Mouse (Mus musculus) spleen, postnatal 14 days (tissue): ENCODE results near the gene Tmem170b.

Source experiments
- DNase-seq, 2 experiments: peaks; one replicate each; pipeline ENCODE4 v3.0.0; 2021 to 2022; ENCODE audit warnings: low spot score in 2 of 2

Tmem170b gene

GRCm38 (mm10) chr13:41614539-41614938 is 8.8 kb downstream of the Tmem170b start:
- DNase-seq, result no peak

GRCm38 (mm10) chr13:41614982-41615381 is 9.3 kb downstream of the Tmem170b start:
- DNase-seq, result no peak

DNA sequence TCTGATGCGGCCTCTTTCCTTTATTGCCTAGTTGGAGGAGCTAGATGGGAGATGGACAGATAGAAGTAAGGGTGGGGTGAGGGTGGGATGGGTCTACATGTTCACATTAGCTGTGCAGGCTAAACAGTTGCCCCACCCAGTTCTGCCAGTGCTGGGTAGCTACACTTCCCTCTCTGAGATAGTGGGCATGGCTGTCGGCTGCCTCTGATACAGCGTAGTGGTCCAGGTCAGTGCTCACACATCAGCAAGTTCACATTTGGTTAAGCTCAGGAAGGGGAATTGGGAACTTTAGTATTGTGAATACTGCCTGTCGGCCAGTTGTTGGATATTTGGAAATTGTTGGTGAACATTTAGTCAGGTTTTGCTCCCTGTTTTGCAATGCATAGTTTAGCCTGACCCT is 13.8 kb downstream of the Tmem170b start:
- DNase-seq, result no peak

GRCm38 (mm10) chr13:41620132-41620531 is 14.4 kb downstream of the Tmem170b start:
- DNase-seq, result no peak

- DNase-seq, result no peak
Observed at GRCm38 (mm10) chr13:41624123-41624522, 18.4 kb downstream of the Tmem170b start.

GRCm38 (mm10) chr13:41625248-41625647 is 19.5 kb downstream of the Tmem170b start:
- no peak for DNase-seq

DNA sequence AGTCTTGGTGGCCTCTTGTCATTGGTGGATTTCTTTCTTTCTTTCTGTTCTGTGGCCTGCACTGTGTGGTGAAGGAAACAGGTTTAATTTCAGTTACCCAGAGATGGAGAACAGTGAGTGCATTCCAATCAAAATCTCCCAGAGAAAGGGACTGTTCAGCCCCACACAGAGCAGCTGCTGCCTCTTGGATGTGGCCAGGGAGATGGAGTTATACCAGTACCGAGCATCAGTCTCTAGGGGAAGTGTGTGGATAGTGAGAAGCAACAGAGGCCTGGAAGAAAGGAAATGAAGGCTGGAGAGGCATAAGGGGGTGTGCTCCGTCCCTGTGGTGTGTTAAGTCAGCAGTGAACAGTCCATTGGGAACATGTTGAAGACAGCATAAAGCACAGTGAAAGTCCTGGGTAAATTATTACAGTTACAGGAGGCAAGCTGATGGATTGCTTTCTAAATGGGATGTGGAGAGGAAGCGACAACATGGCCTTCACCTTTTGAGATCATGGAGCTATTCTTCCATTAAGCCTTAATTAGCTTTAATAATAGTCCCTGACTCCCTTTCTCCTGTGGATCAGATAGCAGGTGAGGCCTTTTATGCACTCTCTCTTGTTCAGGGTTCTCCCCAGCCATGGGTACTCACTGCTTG is 21.7 kb downstream of the Tmem170b start:
- DNase-seq, result no peak

- peak; percentile 45 to 65 for DNase-seq
Observed at GRCm38 (mm10) chr13:41634401-41634818, 28.7 kb downstream of the Tmem170b start.

- no peak for DNase-seq
Observed at GRCm38 (mm10) chr13:41638083-41638482, 32.4 kb downstream of the Tmem170b start.

GRCm38 (mm10) chr13:41642851-41643250 is 37.1 kb downstream of the Tmem170b start:
- peak in 1 of 2 experiments; percentile 31 for DNase-seq

GRCm38 (mm10) chr13:41643798-41644197 is 38.1 kb downstream of the Tmem170b start:
- DNase-seq, result no peak

DNA sequence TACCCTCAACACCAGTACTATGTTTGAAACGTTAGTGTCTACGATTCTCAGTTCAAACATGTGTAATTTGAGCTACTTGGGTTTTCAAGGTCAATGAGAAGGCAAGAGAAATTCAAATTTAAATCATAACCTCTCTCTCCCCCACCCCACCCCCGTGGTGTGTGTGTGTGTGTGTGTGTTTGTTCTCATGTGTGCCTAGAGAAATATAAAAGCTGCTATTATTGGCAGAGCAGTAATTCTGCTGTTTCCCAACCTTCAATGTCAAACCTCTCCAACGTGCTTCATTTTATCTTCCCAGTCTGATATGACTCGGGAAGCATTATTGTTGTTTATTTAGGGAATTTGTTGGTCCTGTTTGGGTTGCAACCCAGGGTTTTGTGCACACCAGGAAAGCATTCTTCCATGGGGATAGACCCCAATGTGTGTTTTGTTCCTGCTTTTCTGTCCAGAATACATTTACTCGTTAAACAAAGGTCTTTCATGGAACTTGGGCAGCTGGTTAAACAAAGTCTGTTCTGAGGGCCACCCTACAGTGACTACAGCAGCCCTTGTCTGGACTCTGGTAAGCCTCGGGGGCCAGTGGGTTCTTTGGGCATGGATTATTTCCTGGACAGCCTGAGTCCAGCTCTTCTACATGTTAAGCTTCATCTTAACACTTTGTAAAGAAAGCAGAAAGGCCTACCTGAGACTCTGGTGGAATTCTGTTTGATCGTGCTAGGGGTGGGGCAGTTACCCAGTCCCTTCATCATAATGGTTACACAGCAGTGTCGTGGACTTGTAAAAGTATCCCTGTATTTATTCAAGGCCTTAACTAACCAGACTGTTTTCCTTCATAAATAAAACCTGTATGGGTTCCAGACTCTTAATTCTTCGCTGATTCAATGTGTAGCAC is 39.1 kb downstream of the Tmem170b start:
- no peak for DNase-seq

DNA sequence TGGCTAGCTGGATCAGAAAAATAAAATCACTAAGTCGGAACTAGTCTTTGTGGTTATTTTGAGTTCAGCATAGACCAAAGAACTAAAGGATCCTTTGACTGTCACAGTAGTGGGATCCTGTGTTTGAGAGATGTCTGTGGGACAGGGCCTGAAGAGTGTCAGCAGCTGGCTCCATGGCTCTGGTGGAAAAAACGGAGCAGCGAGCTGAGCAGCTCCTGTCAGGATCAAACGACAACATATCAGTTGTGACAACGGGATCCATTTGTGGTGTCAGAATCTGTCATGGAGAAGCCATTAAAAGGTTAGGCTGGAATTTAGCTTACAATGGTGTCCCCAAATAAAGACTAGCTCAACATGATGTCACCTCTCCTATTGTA is 39.8 kb downstream of the Tmem170b start:
- DNase-seq, result no peak

DNA sequence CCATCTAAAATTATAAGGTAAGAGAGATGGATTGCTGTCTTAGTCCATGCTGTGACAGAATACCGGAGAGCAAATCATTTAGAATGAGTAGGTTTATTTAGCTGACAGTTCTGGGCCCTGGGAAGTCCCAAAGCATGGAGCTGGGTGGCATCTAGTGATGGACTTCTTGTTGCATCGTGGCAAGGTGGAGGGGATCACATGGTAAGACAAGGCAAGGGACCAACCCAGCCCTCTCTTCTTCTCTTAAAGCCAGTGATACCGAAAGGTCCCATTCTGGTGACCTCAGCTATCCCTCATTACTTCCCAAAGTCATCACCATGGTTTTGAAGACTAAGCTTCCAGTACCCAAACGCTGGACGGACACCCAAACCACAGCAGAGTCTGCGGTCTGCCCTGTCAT is 42.3 kb downstream of the Tmem170b start:
- no peak for DNase-seq

- DNase-seq, result no peak
Observed at GRCm38 (mm10) chr13:41650665-41651064, 45.0 kb downstream of the Tmem170b start.

GRCm38 (mm10) chr13:41653791-41654190 is 48.1 kb downstream of the Tmem170b start:
- DNase-seq, result no peak

DNA sequence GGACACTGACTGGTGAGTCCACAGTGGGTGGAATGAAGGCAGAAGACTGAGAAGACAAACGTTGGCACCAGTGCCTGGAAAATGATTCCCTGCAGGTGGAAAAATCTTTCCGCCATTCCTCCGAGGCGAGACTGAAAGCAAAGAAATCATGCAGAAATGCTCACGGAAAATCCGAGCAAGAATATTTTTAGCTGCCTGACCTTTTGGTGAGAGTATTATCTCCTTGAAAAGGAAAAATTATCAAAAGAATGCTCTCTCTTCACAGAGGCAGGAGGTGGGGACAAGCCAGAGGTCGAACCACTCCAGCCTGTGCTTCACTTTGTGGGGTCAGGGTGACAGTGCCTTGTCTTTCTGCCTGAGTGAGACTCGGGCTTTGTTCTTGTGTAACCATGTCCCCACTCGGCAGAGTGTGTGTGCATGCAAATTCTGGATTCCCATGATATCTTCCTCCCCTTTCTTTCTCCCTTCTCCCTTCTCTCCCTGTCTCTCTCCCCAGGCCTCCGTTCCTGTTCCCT is 49.9 kb downstream of the Tmem170b start:
- DNase-seq, result no peak

- DNase-seq, result no peak
Observed at GRCm38 (mm10) chr13:41660052-41660793, 54.5 kb downstream of the Tmem170b start.

GRCm38 (mm10) chr13:41661116-41661515 is 55.4 kb downstream of the Tmem170b start:
- no peak for DNase-seq

DNA sequence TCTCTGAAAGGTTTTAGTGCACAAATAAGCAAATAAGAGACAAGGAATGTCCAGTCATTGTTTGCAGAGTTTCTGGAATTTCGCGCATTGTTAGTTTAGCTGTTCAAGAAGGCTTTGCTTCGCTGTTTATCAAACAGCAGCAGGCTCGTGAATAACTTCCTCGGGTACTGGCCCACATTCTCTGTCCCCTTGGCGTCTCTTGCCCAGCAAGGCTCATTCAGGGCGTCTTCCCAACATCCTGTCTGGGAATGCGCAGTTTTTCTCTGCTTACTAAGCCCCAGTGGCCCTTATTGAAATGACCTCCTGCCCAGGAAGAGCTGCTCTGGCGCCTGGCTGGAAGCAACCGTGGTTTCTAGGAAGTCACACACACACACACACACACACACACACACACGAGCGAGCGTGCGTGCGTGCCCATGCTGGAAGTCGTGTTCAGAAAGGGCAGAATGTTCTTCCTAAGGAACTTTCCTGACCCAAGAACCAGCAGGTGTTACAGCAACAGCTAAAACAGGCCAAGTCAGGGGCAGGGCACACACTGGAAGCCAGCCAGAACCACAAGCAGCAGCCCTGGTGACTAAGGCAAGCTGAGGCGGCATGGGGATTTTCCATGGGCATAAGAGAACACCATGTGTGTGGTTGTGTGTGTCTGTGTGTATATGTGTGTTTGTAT is 56.8 kb downstream of the Tmem170b start:
- DNase-seq, result no peak

DNA sequence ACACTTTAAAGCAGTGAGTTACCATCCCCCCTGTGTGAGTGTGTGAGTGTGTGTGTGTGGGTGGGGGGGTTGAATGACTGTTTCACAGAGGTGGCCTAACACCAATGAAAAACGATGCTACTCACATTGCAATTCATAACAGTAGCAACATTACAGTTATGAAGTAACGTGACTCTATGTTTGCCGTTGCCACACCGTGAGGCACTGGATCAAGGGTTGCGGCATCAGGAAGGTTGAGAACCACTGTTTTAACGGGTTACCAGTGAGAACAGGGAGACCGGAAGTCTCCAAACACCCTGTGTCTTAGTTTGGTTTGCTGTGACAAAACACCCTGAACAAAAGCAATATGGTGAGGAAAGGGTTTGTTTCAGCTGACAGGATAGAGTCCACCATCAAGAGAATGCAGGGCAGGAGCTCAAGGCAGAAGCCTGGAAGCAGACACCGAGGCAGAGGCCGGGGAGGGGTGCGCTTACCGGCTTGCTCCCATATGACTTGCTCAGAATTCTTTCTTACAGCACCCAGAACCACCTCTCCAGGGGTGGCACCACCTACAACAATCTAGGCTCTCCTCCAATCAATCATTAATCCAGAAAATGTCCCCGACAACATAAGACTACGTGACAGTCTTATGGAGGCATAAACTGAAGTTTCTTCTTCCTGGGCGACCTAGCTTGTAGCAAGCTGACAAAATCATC is 57.9 kb downstream of the Tmem170b start:
- DNase-seq, result no peak
